Mouse (Mus musculus) kidney, embryonic 14.5 days (tissue): Measurements from ENCODE around the gene Lacc1. TPM values are rescaled to one million over a fixed set of nuclear protein-coding genes. Genes with fewer than 3 reads are reported as not detected.
A peak's percentile ranks its signal among the peaks of the same experiment; 100 is the strongest.

ENCODE experiments used
- ATAC-seq: fragments of 200-750 bp; cut with Nextera tagmentation; 2 replicates; pipeline ENCODE4 v1.8.0; 2017; ENCODE audit warnings: moderate number of reproducible peaks, mild to moderate bottlenecking, moderate TSS enrichment, moderate library complexity; ENCODE audit not compliant: low FRiP score, low TSS enrichment
- H3K27ac ChIP-seq: fragments of 300-500 bp; sonication (generic); 2 replicates; pipeline ENCODE4 v1.5.1; 2014; ENCODE audit warnings: low read depth, mild to moderate bottlenecking, low read length, moderate library complexity, mixed read lengths
- H3K27me3 ChIP-seq: fragments of 300-500 bp; sonication (generic); 2 replicates; pipeline ENCODE4 v1.6.1; 2014; ENCODE audit warnings: mild to moderate bottlenecking, low read length; ENCODE audit not compliant: control insufficient read depth, insufficient read depth
- H3K36me3 ChIP-seq: fragments of 300-500 bp; sonication (generic); 2 replicates; pipeline ENCODE4 v1.6.1; 2014; ENCODE audit warnings: low read length, mixed read lengths; ENCODE audit not compliant: control insufficient read depth, insufficient read depth
- H3K4me1 ChIP-seq: fragments of 300-500 bp; sonication (generic); 2 replicates; pipeline ENCODE4 v1.6.1; 2014; ENCODE audit warnings: low read length, mixed read lengths; ENCODE audit not compliant: control insufficient read depth, insufficient read depth
- H3K4me2 ChIP-seq: fragments of 300-500 bp; sonication (generic); replicated peaks from 2 replicates; pipeline ENCODE4 v1.6.1; 2014; ENCODE audit warnings: low read depth, mild to moderate bottlenecking, low read length
- H3K4me3 ChIP-seq: fragments of 300-500 bp; sonication (generic); 2 replicates; pipeline ENCODE4 v1.5.1; 2014; ENCODE audit warnings: mild to moderate bottlenecking, low read length
- H3K9ac ChIP-seq: fragments of 300-500 bp; sonication (generic); 2 replicates; pipeline ENCODE4 v1.6.1; 2014; ENCODE audit warnings: low read depth, mild to moderate bottlenecking, low read length, moderate library complexity
- H3K9me3 ChIP-seq: fragments of 300-500 bp; sonication (generic); 2 replicates; pipeline ENCODE4 v1.6.1; 2016; ENCODE audit warnings: low read length; ENCODE audit not compliant: control insufficient read depth
- WGBS: fragments of 180-500 bp; shearing (Covaris S2); extraction: QIAGEN DNeasy Blood & Tissue Kit; methylation state at CpG from one replicate; pipeline ENCODE4 v1.1.7; 2014; 5-methylcytosine and 5-hydroxymethylcytosine counted together
- polyA plus RNA-seq: library from polyadenylated mRNA; unstranded; fragments of >200 nt; fragmentation: Nextera tagmentation; extraction: Ambion mirVana; gene quantifications from 2 replicates; pipeline ENCODE4 v1.2.1, GENCODE M21; 2014

Gene Lacc1
- 6.5 and 7.5 TPM in 2 replicates for polyA plus RNA-seq

- Histone ChIP-seq H3K4me2 (peak within 1 kb of the TSS; percentile 82), H3K36me3 (no peaks in the 10 kb centered on the region), H3K27ac (no peak within 1 kb of the TSS), H3K9ac (peak within 1 kb of the TSS; percentile 75), H3K4me1 (no peaks in the 10 kb centered on the region), H3K4me3 (peak within 1 kb of the TSS; percentile 70), H3K27me3 (no peaks in the 10 kb centered on the region), H3K9me3 (no peaks in the 10 kb centered on the region)
- under 1% methylated on average over 67 of the region's 86 CpGs for WGBS
- peak; percentile 82 for ATAC-seq
Measured at GRCm38 (mm10) chr14:77036226-77037046, at the start of gene Lacc1, which contains the start of gene Ccdc122. Lacc1 (minus strand) TSS chr14:77036904. Ccdc122 (plus strand) TSS chr14:77036772.

DNA sequence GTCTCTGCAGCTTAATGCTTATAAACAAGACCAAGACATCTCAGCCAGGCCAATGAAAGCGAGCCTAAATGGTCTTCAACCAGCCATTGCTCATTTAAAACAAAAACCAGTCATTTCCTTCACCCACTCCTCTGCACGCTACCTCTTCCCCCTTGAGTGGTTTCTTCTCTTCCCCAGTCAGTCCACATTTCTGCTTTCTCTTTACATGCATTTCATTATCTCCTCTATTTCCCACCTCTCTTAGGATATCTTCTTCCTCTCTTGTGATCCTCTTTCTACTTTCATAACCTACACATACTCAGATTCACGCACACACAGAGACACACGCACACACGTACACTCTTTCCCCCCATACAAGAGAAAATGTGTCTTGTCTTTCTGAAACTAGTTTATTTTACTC is 44.5 kb upstream of the Lacc1 start:
- Histone ChIP-seq H3K27me3 (no peaks in the 10 kb centered on the region), H3K4me1 (no peaks in the 10 kb centered on the region), H3K9ac (no peak overlapping the region), H3K36me3 (no peaks in the 10 kb centered on the region), H3K9me3 (no peaks in the 10 kb centered on the region), H3K27ac (no peak overlapping the region), H3K4me3 (no peak overlapping the region), H3K4me2 (no peak overlapping the region)
- ATAC-seq = no peak
- WGBS = 93% methylated on average over 5 of the region's 5 CpGs

GRCm38 (mm10) chr14:77069361-77069760 is 32.7 kb upstream of the Lacc1 start:
- H3K36me3 ChIP-seq = no peaks in the 10 kb centered on the region
- H3K9ac ChIP-seq = no peak overlapping the region
- no peak for ATAC-seq
- no peak overlapping the region for H3K27ac ChIP-seq
- no peak overlapping the region for H3K4me3 ChIP-seq
- H3K4me1 ChIP-seq = no peaks in the 10 kb centered on the region
- no peaks in the 10 kb centered on the region for H3K27me3 ChIP-seq
- no peaks in the 10 kb centered on the region for H3K9me3 ChIP-seq
- H3K4me2 ChIP-seq = no peak overlapping the region
- 86% methylated on average over 1 of the region's 1 CpGs for WGBS

DNA sequence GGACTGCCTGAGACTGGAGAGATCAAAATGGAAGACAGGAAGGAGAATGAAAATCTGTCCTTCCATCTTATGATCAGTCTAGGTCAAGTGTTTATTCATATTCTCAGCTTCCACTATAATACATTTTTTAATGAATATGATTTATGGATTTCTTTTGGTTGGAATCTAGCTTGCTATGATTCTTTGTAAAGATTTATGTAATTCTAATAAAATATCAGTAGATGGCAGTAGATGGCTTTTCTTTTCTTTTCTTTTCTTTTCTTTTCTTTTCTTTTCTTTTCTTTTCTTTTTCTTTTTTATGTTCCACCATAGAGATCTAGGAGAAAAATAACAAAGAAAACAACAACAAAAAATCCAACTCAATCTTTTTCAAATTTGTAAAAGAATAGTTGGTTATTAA is 16.6 kb upstream of the Lacc1 start:
- H3K9me3 ChIP-seq = no peaks in the 10 kb centered on the region; the same call in 1 of the 2 replicates
- no peaks in the 10 kb centered on the region for H3K36me3 ChIP-seq
- no peak overlapping the region for H3K9ac ChIP-seq
- no peaks in the 10 kb centered on the region for H3K27me3 ChIP-seq
- no peak for ATAC-seq
- no peak overlapping the region for H3K4me3 ChIP-seq
- H3K4me1 ChIP-seq = no peaks in the 10 kb centered on the region
- no peak overlapping the region for H3K27ac ChIP-seq
- H3K4me2 ChIP-seq = no peak overlapping the region

- Histone ChIP-seq H3K9me3 (no peaks in the 10 kb centered on the region), H3K27me3 (no peaks in the 10 kb centered on the region)
- 84% methylated on average over 8 of the region's 8 CpGs for WGBS
Measured at GRCm38 (mm10) chr14:77037832-77038425, 1.2 kb upstream of the Lacc1 start.

DNA sequence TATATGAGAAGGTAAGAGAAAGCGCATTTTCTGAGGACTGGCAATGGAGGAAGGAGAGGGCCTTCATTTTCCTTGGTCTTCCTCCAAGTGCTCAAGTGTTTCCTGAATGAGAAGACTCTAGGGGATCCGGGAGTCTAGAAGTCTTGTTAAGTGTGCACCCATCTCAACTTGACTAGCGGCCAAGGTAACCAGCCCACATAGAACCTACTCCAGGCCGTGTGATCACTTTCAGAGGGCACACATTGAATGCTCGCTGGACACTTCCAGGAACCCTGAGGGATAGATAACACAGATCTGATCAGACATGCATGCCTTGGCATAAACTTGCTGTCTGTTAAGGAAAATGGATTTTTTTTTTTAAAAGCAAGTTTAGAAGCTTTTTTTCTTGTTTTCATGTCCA is 626 bp upstream of the Lacc1 start:
- no peak overlapping the region for H3K9ac ChIP-seq
- H3K27me3 ChIP-seq = no peaks in the 10 kb centered on the region
- H3K4me1 ChIP-seq = no peaks in the 10 kb centered on the region
- H3K9me3 ChIP-seq = no peaks in the 10 kb centered on the region
- 83% methylated on average over 5 of the region's 5 CpGs for WGBS
- no peak for ATAC-seq
- no peaks in the 10 kb centered on the region for H3K36me3 ChIP-seq
- H3K27ac ChIP-seq = no peak overlapping the region
- no peak overlapping the region for H3K4me3 ChIP-seq
- H3K4me2 ChIP-seq = no peak overlapping the region

More at GRCm38 (mm10) chr14:77037832-77038425, 1.2 kb upstream of the Lacc1 start:
- no peak overlapping the region for H3K27ac ChIP-seq
- no peak overlapping the region for H3K4me2 ChIP-seq
- H3K4me1 ChIP-seq = no peaks in the 10 kb centered on the region
- no peak overlapping the region for H3K4me3 ChIP-seq
- no peaks in the 10 kb centered on the region for H3K36me3 ChIP-seq
- H3K9ac ChIP-seq = no peak overlapping the region
- no peak for ATAC-seq

GRCm38 (mm10) chr14:77034970-77035369 is 1.7 kb downstream of the Lacc1 start:
- WGBS = 87% methylated on average over 8 of the region's 8 CpGs
- no peak overlapping the region for H3K4me3 ChIP-seq
- ATAC-seq = no peak

DNA sequence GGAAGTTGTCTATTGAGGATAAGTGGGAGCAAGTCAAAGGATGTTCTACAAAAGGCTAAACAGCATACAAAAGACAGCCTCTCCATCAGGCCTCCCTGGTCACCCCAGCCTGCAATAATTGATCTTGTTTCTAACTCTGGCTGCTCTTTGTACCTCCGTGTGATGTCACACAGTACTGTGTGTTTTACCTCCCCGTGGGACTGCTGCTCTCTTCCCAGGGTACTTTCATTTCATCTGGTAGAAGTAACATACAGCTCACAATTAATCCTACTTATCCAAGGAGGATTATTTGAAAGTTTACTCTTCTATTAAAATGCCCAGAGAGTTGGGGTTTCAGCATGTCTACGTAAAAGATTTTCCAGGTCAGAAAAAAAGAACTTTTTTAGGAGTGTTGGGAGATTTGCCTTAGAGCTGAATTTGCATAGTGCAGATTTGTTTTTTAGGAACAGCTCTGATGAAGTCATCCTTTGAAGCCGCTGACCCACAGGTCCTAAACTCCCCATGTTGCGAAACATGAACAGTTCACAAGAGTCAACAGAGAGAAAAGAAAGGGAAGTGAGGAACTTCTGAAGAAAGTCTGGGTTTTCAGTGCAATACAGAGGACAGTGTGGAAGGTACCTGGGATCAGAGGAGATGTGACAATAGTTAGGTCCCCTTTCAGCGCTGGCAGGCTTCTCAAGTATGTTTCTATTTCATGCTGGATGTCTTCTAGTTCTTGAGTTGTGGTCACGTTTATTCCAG is 2.4 kb downstream of the Lacc1 start:
- no peak for ATAC-seq
- H3K27me3 ChIP-seq = no peaks in the 10 kb centered on the region
- H3K9me3 ChIP-seq = no peaks in the 10 kb centered on the region
- H3K4me1 ChIP-seq = no peaks in the 10 kb centered on the region
- H3K36me3 ChIP-seq = no peaks in the 10 kb centered on the region
- no peak overlapping the region for H3K4me2 ChIP-seq
- 70% methylated on average over 7 of the region's 7 CpGs for WGBS
- no peak overlapping the region for H3K9ac ChIP-seq
- H3K27ac ChIP-seq = no peak overlapping the region
- no peak overlapping the region for H3K4me3 ChIP-seq

More at GRCm38 (mm10) chr14:77034970-77035369, 1.7 kb downstream of the Lacc1 start:
- Histone ChIP-seq H3K36me3 (no peaks in the 10 kb centered on the region), H3K4me2 (no peak overlapping the region), H3K27ac (no peak overlapping the region), H3K9ac (no peak overlapping the region), H3K9me3 (no peaks in the 10 kb centered on the region), H3K4me1 (no peaks in the 10 kb centered on the region), H3K27me3 (no peaks in the 10 kb centered on the region)
